ENCODE assay signal across 26 mouse cellular contexts in the genomic region with DNA sequence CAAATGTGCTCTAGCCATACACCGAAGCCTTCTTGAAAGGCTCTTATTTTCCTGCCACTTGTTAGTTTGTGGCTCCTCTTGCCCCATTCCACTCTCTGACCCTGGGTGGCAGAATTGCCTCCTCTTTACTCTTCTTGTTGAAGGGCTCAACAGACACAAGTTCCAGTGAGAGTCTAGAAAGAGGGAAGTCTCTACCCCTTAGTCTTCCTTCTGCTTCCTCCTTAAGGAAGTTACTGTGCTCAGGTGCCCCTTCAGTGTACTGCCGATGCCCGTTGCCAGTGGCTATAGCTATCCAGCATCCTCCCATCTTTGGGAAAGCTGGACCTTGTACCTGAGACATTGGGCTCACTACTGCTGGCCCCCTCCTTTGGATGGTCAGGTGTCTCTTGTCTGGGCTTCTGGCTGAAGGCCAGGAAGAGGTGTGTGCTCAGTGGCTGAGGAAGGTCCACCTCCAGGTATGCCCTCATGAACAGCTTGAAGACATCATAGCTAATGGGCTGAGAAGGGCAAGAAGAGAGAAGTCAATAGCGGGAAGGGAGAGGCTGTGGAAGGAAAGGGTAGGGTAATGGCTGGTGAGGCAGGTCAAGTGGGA. TPM values are rescaled to one million over a fixed set of nuclear protein-coding genes. Genes with fewer than 3 reads are reported as not detected.
A peak's percentile ranks its signal among the peaks of the same experiment; 100 is the strongest.
DNase-seq lines count a peak whose midpoint lies in the region; ATAC-seq and TF ChIP-seq lines count a peak whose summit lies in the region.
"Had no signal": no experiment of that assay in that cellular context is flagged by ENCODE, and none has a peak within 500 bp of the region (broad histone marks: within the 10 kb centered on the region; RNA-seq: fewer than 3 reads in every experiment).

No protein-coding gene starts in this region.

- WGBS in kidney, embryonic 16.5 days = 88% methylated on average over 4 of the region's 4 CpGs
- 84% methylated on average over 4 of the region's 4 CpGs for WGBS in hindbrain, embryonic 16.5 days
- WGBS in lung, postnatal 0 days = 76% methylated on average over 4 of the region's 4 CpGs

- peaks cover under 1% of the 10 kb centered on the region; the same call in 1 of the 2 replicates for H3K27me3 ChIP-seq in kidney, embryonic 16.5 days (ENCODE audit: insufficient read depth, low read length)
- no peaks in the 10 kb centered on the region for H3K27me3 ChIP-seq in hindbrain, embryonic 16.5 days (replicated peaks; ENCODE audit: control insufficient read depth, insufficient read depth, low read length)
- no peaks in the 10 kb centered on the region for H3K27me3 ChIP-seq in lung, postnatal 0 days (replicated peaks; ENCODE audit: insufficient read depth, low read length)
- H3K27me3 ChIP-seq: heart, embryonic 15.5 days; hindbrain, embryonic 15.5 days had no signal

- no peak overlapping the region for H3K27ac ChIP-seq in kidney, embryonic 16.5 days (ENCODE audit: low read length)
- no peak overlapping the region for H3K27ac ChIP-seq in hindbrain, embryonic 16.5 days (ENCODE audit: low read depth, low read length)
- no peak overlapping the region for H3K27ac ChIP-seq in lung, postnatal 0 days (ENCODE audit: low read length)
- H3K27ac ChIP-seq: heart, embryonic 10.5 days; heart, embryonic 15.5 days; hindbrain, embryonic 15.5 days; liver, embryonic 14.5 days; stomach, postnatal 0 days had no signal

- H3K9me3 ChIP-seq in kidney, embryonic 16.5 days (ENCODE audit: low read length) = no peaks in the 10 kb centered on the region
- no peaks in the 10 kb centered on the region for H3K9me3 ChIP-seq in hindbrain, embryonic 16.5 days (ENCODE audit: control insufficient read depth, low read length)
- H3K9me3 ChIP-seq in lung, postnatal 0 days (ENCODE audit: low read length) = no peaks in the 10 kb centered on the region
- H3K9me3 ChIP-seq: heart, embryonic 10.5 days; heart, embryonic 15.5 days; hindbrain, embryonic 15.5 days had no signal

- no peak for TF ChIP-seq EP300 in lung, postnatal 0 days (IDR thresholded peaks at IDR 0.05)

- no peak overlapping the region for H3K4me3 ChIP-seq in kidney, embryonic 16.5 days (ENCODE audit: low read length)
- no peak overlapping the region for H3K4me3 ChIP-seq in hindbrain, embryonic 16.5 days (ENCODE audit: low read length)
- no peak overlapping the region for H3K4me3 ChIP-seq in lung, postnatal 0 days (ENCODE audit: low read depth, low read length)
- H3K4me3 ChIP-seq: erythroblast, embryonic 14.5 days; heart, embryonic 10.5 days; heart, embryonic 15.5 days; hindbrain, embryonic 15.5 days had no signal

- no peaks in the 10 kb centered on the region for H3K4me1 ChIP-seq in kidney, embryonic 16.5 days (ENCODE audit: insufficient read depth, low read length)
- H3K4me1 ChIP-seq in hindbrain, embryonic 16.5 days (ENCODE audit: control insufficient read depth, insufficient read depth, low read depth, low read length) = no peaks in the 10 kb centered on the region
- H3K4me1 ChIP-seq in lung, postnatal 0 days (ENCODE audit: insufficient read depth, low read depth, low read length) = no peaks in the 10 kb centered on the region
- H3K4me1 ChIP-seq: heart, embryonic 10.5 days; heart, embryonic 15.5 days; hindbrain, embryonic 15.5 days had no signal

- ATAC-seq in kidney, embryonic 16.5 days (ENCODE audit: low FRiP score, low TSS enrichment) = no peak
- ATAC-seq in megakaryocyte, adult 5-6 weeks (ENCODE audit: poor library complexity, severe bottlenecking) = peak; percentile 84
- ATAC-seq in hindbrain, embryonic 16.5 days = no peak
- ATAC-seq in lung, postnatal 0 days = no peak
- ATAC-seq: forebrain, embryonic 16.5 days; midbrain, embryonic 16.5 days had no signal

- H3K4me2 ChIP-seq in kidney, embryonic 16.5 days (replicated peaks; ENCODE audit: low read depth, low read length) = no peak overlapping the region
- H3K4me2 ChIP-seq in hindbrain, embryonic 16.5 days (ENCODE audit: low read length) = no peak overlapping the region
- H3K4me2 ChIP-seq in lung, postnatal 0 days (replicated peaks; ENCODE audit: low read depth, low read length) = no peak overlapping the region
- H3K4me2 ChIP-seq: heart, embryonic 15.5 days; hindbrain, embryonic 15.5 days; midbrain, embryonic 11.5 days had no signal

- DNase-seq in adrenal gland, postnatal 10 days = peak; percentile 10
- DNase-seq in adrenal gland, postnatal 4 days (ENCODE audit: low spot score in 2 of 2) = no peak
- peak; percentile 25 to 31 for DNase-seq in kidney, adult 8-10 months
- DNase-seq in 416B (ENCODE audit: low read depth) = peak; percentile 33
- DNase-seq in lung, postnatal 0 days (ENCODE audit: low spot score) = no peak
- DNase-seq: adrenal gland, postnatal 25 days; cerebellum, adult 18-20 months; liver; lung, adult 2 months; lung, postnatal 14 days; right cerebral cortex, adult 18-20 months; thymus, adult 18-20 months; thymus, postnatal 36 days had no signal

- TF ChIP-seq CTCF in lung, postnatal 0 days (IDR thresholded peaks at IDR 0.05) = no peak

- H3K9ac ChIP-seq in kidney, embryonic 16.5 days (replicated peaks; ENCODE audit: low read length) = no peak overlapping the region
- no peak overlapping the region for H3K9ac ChIP-seq in hindbrain, embryonic 16.5 days (ENCODE audit: low read depth, low read length)
- no peak overlapping the region for H3K9ac ChIP-seq in lung, postnatal 0 days (replicated peaks; ENCODE audit: low read depth)
- H3K9ac ChIP-seq: heart, embryonic 15.5 days; hindbrain, embryonic 15.5 days; liver, embryonic 14.5 days had no signal

- H3K36me3 ChIP-seq in kidney, embryonic 16.5 days (ENCODE audit: insufficient read depth, low read length) = no peaks in the 10 kb centered on the region
- no peaks in the 10 kb centered on the region for H3K36me3 ChIP-seq in hindbrain, embryonic 16.5 days (ENCODE audit: control insufficient read depth, insufficient read depth, low read length)
- H3K36me3 ChIP-seq in lung, postnatal 0 days (ENCODE audit: insufficient read depth, low read length) = no peaks in the 10 kb centered on the region
- H3K36me3 ChIP-seq: heart, embryonic 10.5 days; heart, embryonic 15.5 days; hindbrain, embryonic 15.5 days had no signal

RNA-seq across cellular contexts. Expression of a gene that starts 56.8 kb away (rescaled TPM):
- total RNA-seq in adrenal gland, postnatal 10 days (2021) = 1 to 10 TPM; 2.3 to 3.1 TPM
- total RNA-seq in adrenal gland, postnatal 4 days (2021) = 1 to 10 TPM; 4.8 to 5.4 TPM
- polyA plus RNA-seq in kidney, embryonic 16.5 days (2015; fragmentation: Nextera tagmentation; extraction: Ambion mirVana) = 0.51 and 0.81 TPM in 2 replicates
- 35.0 and 35.3 TPM in 2 replicates for total RNA-seq in megakaryocyte, adult 5-6 weeks (2015)
- total RNA-seq in megakaryocyte, adult 5-6 weeks (2017) = 33.4 and 38.9 TPM in 2 replicates
- 6.7 and 6.9 TPM in 2 replicates for polyA plus RNA-seq in hindbrain, embryonic 16.5 days (2015; fragmentation: Nextera tagmentation; extraction: Ambion mirVana)
- polyA plus RNA-seq in lung, postnatal 0 days (2015; fragmentation: Nextera tagmentation; extraction: Ambion mirVana) = 0.96 and 1.2 TPM in 2 replicates
- total RNA-seq: MEL had no signal
- polyA plus RNA-seq: erythroblast, embryonic 14.5 days had no signal

Comparison
In these comparisons a context has a peak if more than half of its experiments do, and no peak if none do; other contexts are left out.
1. DNase-seq: peak in adrenal gland, postnatal 10 days (single experiment), kidney, adult 8-10 months (2 of 2) and 416B (single experiment); none in adrenal gland, postnatal 4 days (0 of 2) and lung, postnatal 0 days (single experiment).
2. RNA of a gene that starts 56.8 kb away (total RNA-seq): 33.4 to 38.9 TPM in megakaryocyte, adult 5-6 weeks; 4.8 to 5.4 TPM in adrenal gland, postnatal 4 days and 2.3 to 3.1 TPM in adrenal gland, postnatal 10 days; every median in the first group is over 4 times any median in the second.